Mouse (Mus musculus): Measurements from ENCODE around the gene Cd300lg. TPM values are rescaled to one million over a fixed set of nuclear protein-coding genes. Genes with fewer than 3 reads are reported as not detected.

Cd300lg gene
- total and polyA plus RNA-seq, 3 experiments: not detected

- TF ChIP-seq TAL1 (conservative IDR thresholded peaks at IDR 0.05; ENCODE audit: low read depth, low read length) (no peak), GATA2 (IDR thresholded peaks at IDR 0.05; ENCODE audit: borderline replicate concordance, low read depth, low read length) (no peak), POLR2AphosphoS5 (IDR thresholded peaks at IDR 0.05; ENCODE audit: insufficient replicate concordance, low read depth, low read length) (no peak), CTCF (IDR thresholded peaks at IDR 0.05; ENCODE audit: low read depth, low read length) (no peak), GATA1 (IDR thresholded peaks at IDR 0.05; ENCODE audit: borderline replicate concordance, low read length) (no peak)
- DNase-seq (ENCODE audit: low spot score) (peak; percentile 48), ATAC-seq (ENCODE audit: extremely low read depth, insufficient number of reproducible peaks, low FRiP score, poor library complexity, severe bottlenecking) (no peak)
- Histone ChIP-seq H3K36me3 (replicated peaks) (no peaks in the 10 kb centered on the region), H3K4me1 (ENCODE audit: insufficient read depth, low read depth, low read length) (peaks cover 34% of the 10 kb centered on the region), H3K4me3 (ENCODE audit: low read depth, low read length) (peak overlapping the region; percentile 67; the same call in 1 of the 2 replicates), H3K27me3 (ENCODE audit: insufficient read depth, low read length) (peaks cover 55% of the 10 kb centered on the region), H3K9me3 (replicated peaks) (no peaks in the 10 kb centered on the region)
These were observed 14.5 kb upstream of the Cd300lg start for GRCm38 (mm10) chr11:102026694-102027360.

- Histone ChIP-seq H3K4me3 (ENCODE audit: low read depth, low read length) (no peak overlapping the region; the same call in 1 of the 2 replicates), H3K9me3 (replicated peaks) (no peaks in the 10 kb centered on the region), H3K27me3 (ENCODE audit: insufficient read depth, low read length) (peaks cover 59% of the 10 kb centered on the region), H3K36me3 (replicated peaks) (no peaks in the 10 kb centered on the region), H3K4me1 (ENCODE audit: insufficient read depth, low read depth, low read length) (peaks cover 34% of the 10 kb centered on the region)
- DNase-seq (ENCODE audit: low spot score): no peak
- no peak for TF ChIP-seq CTCF (IDR thresholded peaks at IDR 0.05; ENCODE audit: low read depth, low read length)
- no peak for TF ChIP-seq GATA1 (IDR thresholded peaks at IDR 0.05; ENCODE audit: borderline replicate concordance, low read length)
- TF ChIP-seq TAL1 (conservative IDR thresholded peaks at IDR 0.05; ENCODE audit: low read depth, low read length): no peak
- no peak for TF ChIP-seq GATA2 (IDR thresholded peaks at IDR 0.05; ENCODE audit: borderline replicate concordance, low read depth, low read length)
- no peak for TF ChIP-seq POLR2AphosphoS5 (IDR thresholded peaks at IDR 0.05; ENCODE audit: insufficient replicate concordance, low read depth, low read length)
- ATAC-seq (ENCODE audit: extremely low read depth, insufficient number of reproducible peaks, low FRiP score, poor library complexity, severe bottlenecking): no peak
These were observed 13.8 kb upstream of the Cd300lg start for GRCm38 (mm10) chr11:102027361-102028017.

GRCm38 (mm10) chr11:102028087-102028816 lies 13.1 kb upstream of the Cd300lg start, which contains the start of gene Mpp3:
Gene Mpp3 (minus strand): TSS chr11:102028461.
- Histone ChIP-seq H3K4me1 (ENCODE audit: insufficient read depth, low read depth, low read length) (peaks cover 34% of the 10 kb centered on the region), H3K9me3 (replicated peaks) (no peaks in the 10 kb centered on the region), H3K27me3 (ENCODE audit: insufficient read depth, low read length) (peaks cover 62% of the 10 kb centered on the region), H3K36me3 (replicated peaks) (no peaks in the 10 kb centered on the region), H3K4me3 (ENCODE audit: low read depth, low read length) (no peak within 1 kb of the TSS)
- ATAC-seq (ENCODE audit: extremely low read depth, insufficient number of reproducible peaks, low FRiP score, poor library complexity, severe bottlenecking) (no peak), DNase-seq (ENCODE audit: low spot score) (no peak)
- TF ChIP-seq TAL1 (conservative IDR thresholded peaks at IDR 0.05; ENCODE audit: low read depth, low read length) (no peak), GATA1 (IDR thresholded peaks at IDR 0.05; ENCODE audit: borderline replicate concordance, low read length) (no peak), GATA2 (IDR thresholded peaks at IDR 0.05; ENCODE audit: borderline replicate concordance, low read depth, low read length) (no peak), POLR2AphosphoS5 (IDR thresholded peaks at IDR 0.05; ENCODE audit: insufficient replicate concordance, low read depth, low read length) (no peak), CTCF (IDR thresholded peaks at IDR 0.05; ENCODE audit: low read depth, low read length) (no peak)

- DNase-seq (ENCODE audit: low spot score): peak; percentile 12
- ATAC-seq (ENCODE audit: extremely low read depth, insufficient number of reproducible peaks, low FRiP score, poor library complexity, severe bottlenecking): peak; percentile 40; the same call in 1 of the 2 replicates
- TF ChIP-seq GATA1 (IDR thresholded peaks at IDR 0.05; ENCODE audit: borderline replicate concordance, low read length) (no peak), POLR2AphosphoS5 (IDR thresholded peaks at IDR 0.05; ENCODE audit: insufficient replicate concordance, low read depth, low read length) (no peak), GATA2 (IDR thresholded peaks at IDR 0.05; ENCODE audit: borderline replicate concordance, low read depth, low read length) (no peak), TAL1 (conservative IDR thresholded peaks at IDR 0.05; ENCODE audit: low read depth, low read length) (peak; percentile 69), CTCF (IDR thresholded peaks at IDR 0.05; ENCODE audit: low read depth, low read length) (no peak)
- no peaks in the 10 kb centered on the region for H3K36me3 ChIP-seq (replicated peaks)
- H3K27me3 ChIP-seq (ENCODE audit: insufficient read depth, low read length): peaks cover 55% of the 10 kb centered on the region
- no peak overlapping the region for H3K4me3 ChIP-seq (ENCODE audit: low read depth, low read length)
- H3K9me3 ChIP-seq (replicated peaks): no peaks in the 10 kb centered on the region
- H3K4me1 ChIP-seq (ENCODE audit: insufficient read depth, low read depth, low read length): peaks cover 34% of the 10 kb centered on the region
These were observed 12.0 kb upstream of the Cd300lg start for GRCm38 (mm10) chr11:102029304-102029703.

- H3K36me3 ChIP-seq (replicated peaks): no peaks in the 10 kb centered on the region
- DNase-seq (ENCODE audit: low spot score): no peak
- H3K4me1 ChIP-seq (ENCODE audit: insufficient read depth, low read depth, low read length): peaks cover 34% of the 10 kb centered on the region
- TF ChIP-seq CTCF (IDR thresholded peaks at IDR 0.05; ENCODE audit: low read depth, low read length) (no peak), TAL1 (conservative IDR thresholded peaks at IDR 0.05; ENCODE audit: low read depth, low read length) (no peak), POLR2AphosphoS5 (IDR thresholded peaks at IDR 0.05; ENCODE audit: insufficient replicate concordance, low read depth, low read length) (no peak), GATA1 (IDR thresholded peaks at IDR 0.05; ENCODE audit: borderline replicate concordance, low read length) (no peak), GATA2 (IDR thresholded peaks at IDR 0.05; ENCODE audit: borderline replicate concordance, low read depth, low read length) (no peak)
- no peak for ATAC-seq (ENCODE audit: extremely low read depth, insufficient number of reproducible peaks, low FRiP score, poor library complexity, severe bottlenecking)
- peaks cover 51% of the 10 kb centered on the region for H3K27me3 ChIP-seq (ENCODE audit: insufficient read depth, low read length)
- no peak overlapping the region for H3K4me3 ChIP-seq (ENCODE audit: low read depth, low read length)
- H3K9me3 ChIP-seq (replicated peaks): no peaks in the 10 kb centered on the region
These were observed 11.3 kb upstream of the Cd300lg start for GRCm38 (mm10) chr11:102029966-102030365.

All from G1E (cell line).